Mouse (Mus musculus) cerebellum, adult 11 months (tissue): ENCODE measurements around the gene Wipf2.
"Not testable (repeated sequence)": the region's sequence is repeated elsewhere in the genome, so short reads cannot be mapped to it uniquely, and the experiment has no call there.

Experiments
- DNase-seq: peaks from one replicate; pipeline ENCODE4 v3.0.0; 2022

Wipf2 gene

GRCm38 (mm10) chr11:98933151-98933550, 69.7 kb downstream of the Wipf2 start:
- peak; percentile 86 for DNase-seq

- DNase-seq: not testable (repeated sequence)
These were observed 70.4 kb downstream of the Wipf2 start for GRCm38 (mm10) chr11:98933847-98934246.

GRCm38 (mm10) chr11:98934367-98934766, 70.9 kb downstream of the Wipf2 start:
- DNase-seq: no peak

DNA sequence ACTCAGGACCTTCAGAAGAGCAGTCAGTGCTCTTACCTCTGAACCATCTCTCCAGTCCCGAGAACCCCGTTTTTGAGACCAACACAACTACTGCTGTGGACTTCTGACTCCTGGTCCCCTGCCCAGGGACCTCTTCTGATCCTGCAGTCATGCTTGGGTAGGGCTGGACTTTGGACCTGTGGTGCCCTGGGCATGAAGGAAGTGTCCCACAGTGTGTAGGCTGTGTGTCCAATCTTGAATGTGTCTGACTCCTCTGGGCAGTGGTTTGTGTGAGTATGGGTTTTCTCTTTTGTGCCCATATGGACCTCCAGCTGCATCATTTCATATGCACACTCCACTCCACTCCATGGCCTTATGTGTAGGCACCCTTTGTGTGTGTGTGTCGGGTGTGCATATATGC, 71.7 kb downstream of the Wipf2 start:
- DNase-seq: no peak

- DNase-seq: no peak
These were observed 72.7 kb downstream of the Wipf2 start for GRCm38 (mm10) chr11:98936170-98936569.

DNA sequence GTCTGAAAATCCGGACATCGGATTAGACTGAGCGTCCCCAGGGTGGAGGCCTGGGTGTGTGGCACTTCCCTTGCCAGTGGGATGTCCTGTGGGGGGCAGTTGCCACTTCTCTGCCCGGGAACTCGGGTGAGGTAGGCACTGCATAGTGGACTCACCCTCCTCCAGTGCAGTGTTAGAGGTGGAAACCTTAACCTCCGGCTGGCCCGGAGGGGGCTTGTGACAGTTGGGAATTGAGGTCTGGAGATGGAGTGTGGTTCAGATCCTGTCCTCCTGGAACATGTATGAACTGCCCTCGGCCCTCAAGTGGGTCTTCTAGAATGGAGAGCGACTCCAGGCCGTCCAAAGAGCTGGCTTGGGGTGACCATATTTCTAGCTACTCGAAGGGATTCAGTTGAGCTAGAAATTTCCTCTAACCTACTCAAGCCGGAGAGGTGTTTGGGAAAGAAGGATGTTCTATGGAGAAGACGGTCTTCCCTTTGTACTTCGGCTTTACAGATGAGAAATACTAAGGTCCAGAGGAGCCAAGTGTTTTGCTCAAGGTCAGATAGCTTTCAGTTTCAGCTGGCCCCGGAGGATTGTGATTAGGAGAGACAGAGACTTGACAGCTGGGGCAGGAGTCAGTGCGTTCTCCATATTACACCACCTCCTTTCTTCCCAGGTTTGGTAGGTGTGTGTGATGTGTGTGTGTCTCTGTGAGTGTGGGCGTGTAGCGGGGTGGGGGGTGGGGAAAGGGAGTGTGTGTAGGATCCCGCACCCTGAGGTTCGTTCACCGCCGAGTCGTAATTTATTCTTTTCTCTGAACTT, 73.4 kb downstream of the Wipf2 start:
- DNase-seq: no peak

GRCm38 (mm10) chr11:98937410-98937913, 74.0 kb downstream of the Wipf2 start:
- DNase-seq: peak; percentile 71

DNA sequence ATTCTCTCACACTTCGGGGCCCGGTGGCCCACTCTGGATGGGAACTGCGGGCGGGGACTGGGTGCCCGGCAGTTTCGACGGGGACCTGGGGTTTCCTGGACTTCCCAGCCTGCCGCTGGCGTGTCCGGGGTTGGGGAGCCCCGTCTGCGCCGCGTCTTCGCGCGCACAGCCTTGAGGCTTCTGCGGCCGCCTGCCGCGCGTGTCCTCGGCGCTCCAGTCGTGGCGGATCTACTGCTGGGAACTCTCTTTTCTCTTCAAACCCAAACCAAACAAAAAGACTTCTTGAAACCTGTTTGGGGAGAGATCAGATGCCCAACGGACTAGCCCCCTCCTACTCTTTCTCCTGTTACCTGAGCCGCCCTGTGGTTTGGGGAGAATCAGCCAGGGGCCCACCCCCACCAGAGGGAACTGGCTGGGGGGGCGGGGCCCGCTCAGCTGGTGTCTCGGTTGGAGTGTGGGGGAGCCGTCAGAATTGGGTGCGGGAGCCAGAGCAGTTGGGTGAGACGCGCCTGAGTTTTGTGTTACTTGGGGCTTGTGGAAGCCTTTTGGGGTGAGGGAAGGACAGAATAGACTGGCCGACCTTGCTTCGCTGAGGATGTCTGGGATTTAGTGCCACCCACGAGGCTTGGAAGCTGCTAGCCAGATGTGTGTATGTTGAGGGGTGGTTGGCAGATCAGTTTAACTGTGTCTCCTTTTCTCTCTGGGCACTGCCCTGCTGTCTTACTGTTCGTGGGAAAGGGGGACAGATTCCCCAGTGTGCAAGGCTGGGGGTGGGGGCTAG, 74.7 kb downstream of the Wipf2 start:
- DNase-seq: no peak

DNA sequence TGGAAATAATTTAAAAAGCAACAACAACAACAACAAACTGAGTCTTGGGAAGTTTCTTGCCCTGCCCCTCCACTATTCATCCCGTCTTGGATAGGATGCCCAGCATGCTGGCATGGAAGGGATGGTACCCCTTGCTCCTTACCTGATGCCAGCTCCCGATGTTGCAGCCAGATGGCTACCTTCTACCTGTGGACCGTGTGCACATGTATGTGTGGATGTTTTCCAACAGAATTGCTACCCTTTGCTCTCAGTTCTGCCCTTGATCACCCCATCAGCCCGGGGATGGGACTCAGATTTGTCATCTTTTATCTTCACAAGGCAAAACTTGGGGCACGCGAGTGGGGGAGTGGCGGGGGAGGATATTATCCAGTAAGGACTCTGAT, 75.3 kb downstream of the Wipf2 start:
- DNase-seq: no peak

DNA sequence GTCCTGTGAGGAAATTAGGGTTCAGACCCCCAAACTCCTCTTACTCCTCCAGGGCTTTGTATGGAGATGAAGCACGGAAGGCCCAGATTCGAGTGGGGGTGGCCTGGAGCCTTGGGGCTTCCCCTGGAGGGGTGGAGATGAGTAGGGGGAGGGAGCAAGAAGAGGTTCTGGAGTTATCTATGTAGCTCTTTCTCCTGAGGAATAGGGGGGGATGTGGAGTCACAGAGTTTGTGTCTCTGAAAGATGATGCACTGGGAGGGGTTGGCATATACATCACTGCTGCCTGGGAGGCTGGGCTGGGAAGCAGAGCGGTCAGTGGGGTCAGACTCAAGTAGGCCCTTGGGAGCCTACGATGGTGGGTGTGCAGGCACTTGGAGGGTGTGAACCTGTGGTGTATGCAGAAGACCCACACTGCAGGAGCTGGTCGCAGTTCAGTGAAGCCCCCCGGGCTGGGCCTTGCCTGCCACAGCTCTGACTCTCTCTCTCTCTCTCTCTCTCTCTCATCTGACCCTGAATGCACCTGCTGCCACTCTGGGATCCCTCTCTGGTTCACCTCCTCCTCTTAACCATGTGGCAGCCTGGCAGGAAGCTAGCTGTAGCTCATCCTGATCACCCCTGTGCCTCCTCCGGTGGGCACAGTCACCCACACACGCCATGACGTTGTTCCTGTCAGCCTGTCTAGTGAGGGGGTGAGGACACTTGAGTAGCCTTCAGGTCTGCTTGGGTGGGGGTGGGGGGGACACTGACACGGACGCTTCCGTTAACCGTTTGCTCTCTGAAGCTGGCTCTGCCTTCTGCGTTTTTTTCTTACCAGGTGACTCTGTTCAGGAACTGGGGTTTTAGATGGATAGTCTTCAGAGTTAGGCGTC, 75.9 kb downstream of the Wipf2 start:
- no peak for DNase-seq

DNA sequence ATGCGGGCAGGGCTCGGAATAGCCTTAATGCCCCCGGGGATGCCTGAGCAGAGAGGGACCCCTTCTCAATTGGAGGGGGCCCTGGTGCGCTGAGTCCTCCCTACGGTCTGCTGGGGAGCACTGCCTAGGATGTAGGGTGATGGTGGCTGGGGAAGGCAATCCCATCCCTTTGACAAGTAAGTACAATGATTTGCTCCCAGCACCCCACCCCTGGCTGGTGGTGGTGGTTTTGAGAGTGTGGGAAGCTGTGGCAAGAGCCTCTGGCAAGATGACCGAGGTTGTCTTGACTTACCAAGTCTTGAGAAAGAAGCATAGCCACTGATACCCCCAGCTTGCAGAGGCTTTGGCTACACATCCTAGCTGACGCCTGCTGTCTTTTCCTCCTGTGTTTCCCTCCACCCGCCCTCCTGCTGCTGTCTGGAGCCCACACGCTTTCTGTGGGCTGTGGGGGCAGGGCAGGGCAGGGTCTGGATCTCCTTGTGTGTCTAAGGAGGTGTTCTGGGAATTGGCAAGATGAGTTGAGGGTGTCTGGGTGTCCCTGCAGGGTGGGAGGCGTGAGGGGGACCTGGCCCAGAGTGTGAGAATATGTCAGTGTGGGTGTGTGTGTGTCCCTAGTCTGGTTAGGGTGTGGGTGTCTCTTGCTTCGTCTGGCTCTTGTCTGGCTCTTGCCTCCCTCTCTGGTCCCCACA, 76.7 kb downstream of the Wipf2 start:
- peak; percentile 47 for DNase-seq

- no peak for DNase-seq
These were observed 77.3 kb downstream of the Wipf2 start for GRCm38 (mm10) chr11:98940776-98941175.

DNA sequence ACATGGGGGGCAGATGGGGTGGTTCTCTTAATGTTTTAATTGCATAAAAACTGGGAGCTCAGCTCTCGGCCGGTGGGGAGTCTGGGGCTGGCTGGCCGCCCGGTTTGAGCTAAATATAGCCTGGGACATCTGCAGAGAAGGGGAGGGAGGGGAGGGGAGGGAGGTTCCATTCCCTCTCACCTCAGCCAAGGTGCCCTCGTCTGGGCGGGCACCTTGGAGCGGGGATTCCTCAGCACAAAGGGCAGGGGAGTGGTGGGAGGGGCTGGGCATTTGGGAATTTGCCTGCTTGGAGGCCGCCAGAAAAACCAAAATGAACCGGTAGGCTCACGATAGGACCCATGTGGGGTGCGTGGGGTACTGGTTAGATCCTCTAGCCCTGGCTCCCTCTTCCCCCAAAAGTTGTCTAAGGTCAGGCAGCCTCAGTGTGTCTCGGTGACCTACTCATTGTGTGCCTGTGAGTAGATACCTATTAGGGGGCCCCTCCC, 77.9 kb downstream of the Wipf2 start:
- peak; percentile 79 for DNase-seq

DNA sequence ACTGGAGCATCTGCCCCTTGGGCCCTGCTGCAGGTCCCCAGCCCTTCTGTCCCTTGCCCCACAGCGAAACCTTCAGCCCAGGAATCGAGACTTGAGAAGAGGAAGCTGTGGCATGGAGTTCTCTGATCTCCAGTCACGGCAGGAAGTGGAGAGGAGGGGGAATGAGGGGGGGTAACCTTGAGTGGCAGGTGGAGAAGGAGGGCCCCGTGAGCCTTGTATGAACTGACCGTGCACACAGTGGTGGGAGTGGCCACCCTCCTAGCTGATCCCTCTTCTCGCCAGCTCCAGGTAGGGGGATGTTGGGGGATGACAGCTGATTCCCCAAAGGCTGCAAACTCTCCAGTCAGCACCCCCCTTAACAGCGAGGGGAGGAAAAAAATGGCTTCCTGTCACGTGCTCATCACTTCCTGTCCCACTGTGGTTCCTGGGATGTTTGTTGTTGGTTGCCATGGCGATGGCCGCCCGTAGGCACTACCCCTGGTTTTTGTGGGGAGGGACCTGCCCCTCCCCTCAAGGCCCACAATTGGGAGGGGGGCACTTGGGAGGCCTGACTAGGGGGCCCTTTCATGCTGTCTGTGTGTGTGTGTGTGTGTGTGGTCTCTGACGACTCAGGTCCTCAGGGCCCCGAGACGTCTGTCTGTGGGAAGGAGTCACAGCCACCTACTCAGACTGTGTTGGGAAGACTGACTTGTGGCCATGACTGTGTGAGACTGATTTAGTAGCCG, 78.5 kb downstream of the Wipf2 start:
- peak; percentile 46 for DNase-seq

DNA sequence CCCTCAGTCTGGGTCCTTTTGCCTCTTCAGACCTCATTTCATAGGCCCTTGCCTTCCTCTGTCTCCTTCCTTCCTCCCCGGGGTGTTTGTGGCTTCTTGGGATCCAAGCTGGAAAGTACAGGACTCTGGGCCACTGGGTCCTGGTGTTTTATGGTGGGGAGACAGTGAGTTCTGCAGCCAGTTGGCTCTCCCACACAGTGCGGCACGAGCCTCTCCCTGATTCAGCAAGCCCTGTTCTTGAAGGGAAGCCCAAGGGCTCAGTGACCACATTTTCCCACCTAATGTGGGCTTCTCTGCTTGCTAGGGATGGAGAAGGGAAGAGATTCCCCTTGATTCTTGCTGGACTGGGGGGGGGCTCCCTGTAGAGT, 79.1 kb downstream of the Wipf2 start:
- no peak for DNase-seq

GRCm38 (mm10) chr11:98942923-98943641, 79.6 kb downstream of the Wipf2 start:
- DNase-seq: no peak

DNA sequence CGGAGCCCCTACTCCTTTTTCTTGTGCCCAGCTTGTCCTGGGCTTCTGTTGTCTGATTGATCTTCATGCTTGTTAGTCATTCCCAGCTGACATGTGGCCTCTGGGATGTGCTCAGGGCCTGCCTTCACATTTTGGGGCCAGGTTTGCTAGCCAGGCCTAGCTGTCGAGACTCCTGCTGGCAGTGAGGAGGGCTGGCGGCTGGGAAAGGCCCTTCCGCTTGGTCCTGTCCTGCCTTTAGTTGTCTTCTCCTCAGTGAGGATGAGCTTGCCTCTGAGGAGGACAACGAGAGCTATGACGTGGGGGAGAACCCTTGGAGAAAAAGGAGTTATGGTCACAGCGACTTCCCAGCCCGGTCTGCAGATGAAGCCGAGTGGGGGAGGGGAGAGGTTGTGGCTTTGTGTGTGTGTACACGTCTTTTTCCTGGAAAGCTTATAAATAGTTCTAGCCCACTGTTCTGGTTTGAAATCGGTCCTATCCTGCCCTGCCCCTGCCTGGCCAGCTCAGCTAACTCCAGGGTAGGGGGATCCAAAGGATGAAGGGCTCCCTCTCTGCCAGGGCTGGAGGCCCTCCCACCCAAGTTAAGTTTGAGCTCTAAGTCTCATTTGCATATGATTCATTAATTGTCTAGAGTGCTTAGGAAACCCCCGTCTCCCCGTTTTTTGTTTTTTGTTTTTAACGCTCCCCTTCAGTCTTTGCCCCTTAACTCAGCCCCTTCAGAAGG, 80.5 kb downstream of the Wipf2 start:
- no peak for DNase-seq

- no peak for DNase-seq
These were observed 81.6 kb downstream of the Wipf2 start for GRCm38 (mm10) chr11:98944897-98945604.

- DNase-seq: no peak
These were observed 82.2 kb downstream of the Wipf2 start for GRCm38 (mm10) chr11:98945605-98945977.
